Mouse (Mus musculus) MEL (cell line): ENCODE results near the gene Gm8947. TPM values are rescaled to one million over a fixed set of nuclear protein-coding genes. Genes with fewer than 3 reads are reported as not detected.

ENCODE experiments used
- DNase-seq: peaks from one replicate; pipeline ENCODE4 v3.0.0; 2011; ENCODE audit warnings: low read depth, low spot score
- H3K27ac ChIP-seq: 2 replicates; pipeline ENCODE4 v1.5.1; 2012; ENCODE audit warnings: low read depth, mild to moderate bottlenecking, control low read depth, low read length, moderate library complexity; ENCODE audit not compliant: control insufficient read depth
- H3K27me3 ChIP-seq, 2 experiments: fragments of 150-350 bp in 1 of 2; sonication (generic) in 1 of 2; 2 replicates each; pipeline ENCODE4 v1.6.1; 2012; ENCODE audit warnings: low read length in 2 of 2, mild to moderate bottlenecking in 2 of 2, improper control_type of control experiment in 1 of 2, moderate library complexity in 1 of 2; ENCODE audit not compliant: insufficient read depth in 2 of 2, control insufficient read depth in 1 of 2
- H3K36me3 ChIP-seq, 2 experiments: 2 replicates each; pipeline ENCODE4 v1.6.1; 2012 to 2014; ENCODE audit warnings: low read length in 2 of 2, improper control_type of control experiment in 1 of 2, inconsistent platforms in 1 of 2, mild to moderate bottlenecking in 1 of 2; ENCODE audit not compliant: insufficient read depth in 2 of 2, control insufficient read depth in 1 of 2
- H3K4me1 ChIP-seq, 2 experiments: fragments of 150-350 bp in 1 of 2; sonication (generic) in 1 of 2; 2 replicates each; pipeline ENCODE4 v1.6.1; 2012; ENCODE audit warnings: low read length in 2 of 2, improper control_type of control experiment in 1 of 2, mild to moderate bottlenecking in 1 of 2; ENCODE audit not compliant: insufficient read depth in 2 of 2, control insufficient read depth in 1 of 2
- H3K4me3 ChIP-seq, 2 experiments: fragments of 150-350 bp in 1 of 2; sonication (generic) in 1 of 2; 2 replicates each; pipeline ENCODE4 v1.5.1; 2012; ENCODE audit warnings: low read depth in 2 of 2, low read length in 2 of 2, mild to moderate bottlenecking in 2 of 2, moderate library complexity in 2 of 2, control low read depth in 1 of 2, improper control_type of control experiment in 1 of 2; ENCODE audit not compliant: control insufficient read depth in 1 of 2, insufficient read depth in 1 of 2
- H3K79me2 ChIP-seq: 2 replicates; pipeline ENCODE4 v1.6.1; 2012; ENCODE audit warnings: mild to moderate bottlenecking, low read length, moderate library complexity; ENCODE audit not compliant: control insufficient read depth, poor library complexity, insufficient read depth
- H3K9ac ChIP-seq: 2 replicates; pipeline ENCODE4 v1.6.1; 2012; ENCODE audit warnings: low read depth, mild to moderate bottlenecking, control low read depth, low read length, moderate library complexity; ENCODE audit not compliant: control insufficient read depth, poor library complexity, severe bottlenecking
- H3K9me3 ChIP-seq: fragments of 150-350 bp; sonication (generic); replicated peaks from 2 replicates; pipeline ENCODE4 v1.6.1; 2012; ENCODE audit warnings: mild to moderate bottlenecking, low read length, improper control_type of control experiment, moderate library complexity; ENCODE audit not compliant: insufficient read depth
- CHD1 ChIP-seq: IDR thresholded peaks from 2 replicates; pipeline ENCODE4 v1.6.1; 2012; ENCODE audit warnings: low read depth, mild to moderate bottlenecking, inconsistent platforms, low read length, improper control_type of control experiment
- EP300 ChIP-seq, 2 experiments: IDR thresholded peaks; 2 replicates each; pipeline ENCODE4 v1.6.1; 2011; ENCODE audit warnings: improper control_type of control experiment in 2 of 2, low read length in 2 of 2, low read depth in 1 of 2, mild to moderate bottlenecking in 1 of 2
- GATA1 ChIP-seq: IDR thresholded peaks from 2 replicates; pipeline ENCODE4 v1.6.1; 2011; ENCODE audit warnings: low read depth, low read length, improper control_type of control experiment
- HCFC1 ChIP-seq: IDR thresholded peaks from 2 replicates; pipeline ENCODE4 v1.6.1; 2012; ENCODE audit warnings: low read depth, mild to moderate bottlenecking, inconsistent platforms, low read length, improper control_type of control experiment, moderate library complexity
- KAT2A ChIP-seq: conservative IDR thresholded peaks from 2 replicates; pipeline ENCODE4 v1.6.1; 2012; ENCODE audit warnings: low read depth, low read length, improper control_type of control experiment, inconsistent platforms
- MAZ ChIP-seq: IDR thresholded peaks from 2 replicates; pipeline ENCODE4 v1.6.1; 2012; ENCODE audit warnings: low read depth, mild to moderate bottlenecking, inconsistent platforms, low read length, improper control_type of control experiment
- MXI1 ChIP-seq: IDR thresholded peaks from 2 replicates; pipeline ENCODE4 v1.6.1; 2011; ENCODE audit warnings: mild to moderate bottlenecking, low read depth, low read length, improper control_type of control experiment
- MYB ChIP-seq: IDR thresholded peaks from 2 replicates; pipeline ENCODE4 v1.6.1; 2011; ENCODE audit warnings: mild to moderate bottlenecking, low read depth, low read length, improper control_type of control experiment
- MYC ChIP-seq: IDR thresholded peaks from 2 replicates; pipeline ENCODE4 v1.6.1; 2011; ENCODE audit warnings: low read depth, mild to moderate bottlenecking, low read length, improper control_type of control experiment, moderate library complexity
- POLR2AphosphoS5 ChIP-seq: IDR thresholded peaks from 2 replicates; pipeline ENCODE4 v1.6.1; 2012; ENCODE audit warnings: low read depth, borderline replicate concordance, mild to moderate bottlenecking, inconsistent platforms, low read length, moderate library complexity, mixed read lengths
- RAD21 ChIP-seq: IDR thresholded peaks from 2 replicates; pipeline ENCODE4 v1.6.1; 2011; ENCODE audit warnings: mild to moderate bottlenecking, low read depth, low read length, improper control_type of control experiment
- SIN3A ChIP-seq: IDR thresholded peaks from 2 replicates; pipeline ENCODE4 v1.6.1; 2012; ENCODE audit warnings: low read length, improper control_type of control experiment, inconsistent platforms
- SMC3 ChIP-seq: IDR thresholded peaks from 2 replicates; pipeline ENCODE4 v1.6.1; 2011; ENCODE audit warnings: low read depth, low read length, improper control_type of control experiment
- TAL1 ChIP-seq: IDR thresholded peaks from 2 replicates; pipeline ENCODE4 v1.6.1; 2012; ENCODE audit warnings: mild to moderate bottlenecking, inconsistent platforms, low read length, moderate library complexity, mixed read lengths
- TBP ChIP-seq: IDR thresholded peaks from 2 replicates; pipeline ENCODE4 v1.8.0; 2011; ENCODE audit warnings: low read depth, low read length, improper control_type of control experiment
- TCF12 ChIP-seq: IDR thresholded peaks from 2 replicates; pipeline ENCODE4 v1.6.1; 2014; ENCODE audit warnings: low read depth, mild to moderate bottlenecking, inconsistent platforms, low read length, improper control_type of control experiment, moderate library complexity
- ZC3H11A ChIP-seq: IDR thresholded peaks from 2 replicates; pipeline ENCODE4 v1.6.1; 2012; ENCODE audit warnings: low read depth, mild to moderate bottlenecking, inconsistent platforms, low read length, improper control_type of control experiment
- ZMIZ1 ChIP-seq: IDR thresholded peaks from 2 replicates; pipeline ENCODE4 v1.6.1; 2012; ENCODE audit warnings: low read depth, mild to moderate bottlenecking, inconsistent platforms, low read length, improper control_type of control experiment, moderate library complexity
- ZNF384 ChIP-seq: IDR thresholded peaks from 2 replicates; pipeline ENCODE4 v1.6.1; 2012; ENCODE audit warnings: low read depth, mild to moderate bottlenecking, inconsistent platforms, low read length, improper control_type of control experiment
- polyA plus RNA-seq, 2 experiments: library from polyadenylated mRNA; stranded (reverse) in 1 of 2; unstranded in 1 of 2; fragments of >175 nt in 1 of 2; fragments of >200 nt in 1 of 2; gene quantifications; 2 replicates each; pipeline versions ENCODE4 v1.2.1 to v1.2.4; 2012; ENCODE audit warnings: low replicate concordance in 2 of 2, low read depth in 1 of 2; ENCODE audit not compliant: insufficient read length in 2 of 2, insufficient read depth in 1 of 2, missing spikeins in 1 of 2
- total RNA-seq: library from RNA; depleted of rRNA; stranded (reverse); fragments of 300-350 nt; gene quantifications from 2 replicates; pipeline ENCODE4 v1.2.3, GENCODE M21; 2012

The Gm8947 gene
- total and polyA plus RNA-seq, 3 experiments, result 0.08 TPM; not detected in 2

DNA sequence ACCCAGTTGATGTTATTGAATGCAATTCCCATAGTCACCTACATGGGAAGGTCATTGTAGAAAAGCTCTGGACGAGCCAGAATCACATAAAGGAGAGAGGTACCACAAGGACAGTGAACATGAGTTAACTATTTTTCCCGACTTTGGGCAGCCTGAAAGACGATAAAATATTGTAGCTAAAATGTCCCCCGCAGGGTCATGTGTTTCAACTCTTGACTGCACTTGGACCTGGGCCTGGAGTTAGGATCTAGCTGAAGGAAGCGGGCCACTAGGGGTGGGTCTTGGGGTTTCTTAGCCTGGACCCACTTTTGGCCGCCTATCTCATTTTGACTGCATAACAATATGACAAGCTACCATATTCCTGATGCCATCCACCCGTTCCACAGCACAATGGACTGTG is 42.0 kb upstream of the Gm8947 start:
- Histone ChIP-seq H3K36me3 (no peaks in the 10 kb centered on the region; a peak in 1 of 4 replicates), H3K9me3 (no peaks in the 10 kb centered on the region), H3K27ac (no peak overlapping the region), H3K4me1 (peaks cover 0 to 7% of the 10 kb centered on the region in 2 experiments; a peak in 3 of 4 replicates), H3K9ac (no peak overlapping the region), H3K27me3 (no peaks in the 10 kb centered on the region), H3K4me3 (no peak overlapping the region), H3K79me2 (no peaks in the 10 kb centered on the region)
- TF ChIP-seq MYC, result no peak
- no peak for TF ChIP-seq HCFC1
- TF ChIP-seq SIN3A, result no peak
- no peak for TF ChIP-seq POLR2AphosphoS5
- no peak for TF ChIP-seq MYB
- TF ChIP-seq ZMIZ1, result no peak
- no peak for TF ChIP-seq SMC3
- TF ChIP-seq EP300 (IDR thresholded peaks at IDR 0.05; ENCODE audit: low read depth in 1 of 2, low read length in 2 of 2), result no peak
- TF ChIP-seq KAT2A, result no peak
- no peak for TF ChIP-seq TAL1
- no peak for TF ChIP-seq MAZ
- no peak for TF ChIP-seq CHD1
- TF ChIP-seq TBP, result no peak
- no peak for DNase-seq

DNA sequence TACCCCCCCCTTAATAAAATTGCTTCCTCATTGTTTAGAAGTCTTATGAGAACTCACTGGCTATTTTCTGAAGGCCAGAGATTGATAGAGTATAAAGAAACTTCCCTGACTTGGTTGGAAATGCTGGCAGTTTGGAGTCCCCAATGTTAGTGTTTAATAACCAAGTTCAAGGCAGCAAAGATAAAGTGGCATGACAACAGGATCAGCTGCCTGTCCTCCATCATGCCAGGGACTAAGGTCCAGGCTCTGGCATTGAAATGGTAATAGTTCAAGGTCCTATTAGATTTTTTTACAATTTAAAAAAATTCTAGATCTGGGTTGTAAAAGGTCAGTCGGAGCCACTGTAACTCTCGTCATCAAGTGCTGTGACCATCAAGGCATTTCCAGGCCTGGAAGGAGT is 41.1 kb upstream of the Gm8947 start:
- H3K4me3 ChIP-seq, result no peak overlapping the region
- no peak overlapping the region for H3K9ac ChIP-seq
- H3K27ac ChIP-seq, result no peak overlapping the region
- no peaks in the 10 kb centered on the region for H3K27me3 ChIP-seq
- no peaks in the 10 kb centered on the region for H3K9me3 ChIP-seq
- TF ChIP-seq POLR2AphosphoS5 (no peak), MXI1 (no peak), TAL1 (no peak), HCFC1 (no peak), ZC3H11A (no peak), ZNF384 (no peak), RAD21 (no peak), TCF12 (no peak), GATA1 (no peak)
- H3K79me2 ChIP-seq, result no peaks in the 10 kb centered on the region
- H3K4me1 ChIP-seq, result peaks cover 0 to 7% of the 10 kb centered on the region in 2 experiments; a peak in 3 of 4 replicates
- no peak for DNase-seq
- H3K36me3 ChIP-seq, result no peaks in the 10 kb centered on the region; a peak in 2 of 4 replicates
